Mouse (Mus musculus): Measurements from ENCODE around the gene Fgfr2. TPM values are rescaled to one million over a fixed set of nuclear protein-coding genes. Genes with fewer than 3 reads are reported as not detected.

The Fgfr2 gene
- polyA plus RNA-seq, 1 experiment from 2014 or later, result 47.9 TPM

- H3K27me3 ChIP-seq, result no peaks in the 10 kb centered on the region
- 90% methylated on average over 12 of the region's 12 CpGs for WGBS
- no peak overlapping the region for H3K9ac ChIP-seq
- H3K4me2 ChIP-seq, result no peak overlapping the region
- H3K4me1 ChIP-seq, result no peaks in the 10 kb centered on the region
- no peak overlapping the region for H3K27ac ChIP-seq
- no peak overlapping the region for H3K4me3 ChIP-seq
- no peaks in the 10 kb centered on the region for H3K36me3 ChIP-seq (ENCODE audit: poor library complexity, severe bottlenecking)
- ATAC-seq, result no peak
- H3K9me3 ChIP-seq (replicated peaks), result peaks cover 10% of the 10 kb centered on the region
Observed at GRCm38 (mm10) chr7:131001976-131002726, 2121.0 kb downstream of the Fgfr2 start.

GRCm38 (mm10) chr7:130993907-130994306 is 2129.2 kb downstream of the Fgfr2 start:
- no peak for ATAC-seq
- Histone ChIP-seq H3K27me3 (no peaks in the 10 kb centered on the region), H3K4me3 (no peak overlapping the region)

GRCm38 (mm10) chr7:130991174-130991789 is 2131.9 kb downstream of the Fgfr2 start:
- Histone ChIP-seq H3K27me3 (no peaks in the 10 kb centered on the region), H3K27ac (no peak overlapping the region), H3K9me3 (replicated peaks) (no peaks in the 10 kb centered on the region), H3K9ac (no peak overlapping the region), H3K4me3 (no peak overlapping the region), H3K36me3 (ENCODE audit: poor library complexity, severe bottlenecking) (no peaks in the 10 kb centered on the region), H3K4me2 (no peak overlapping the region), H3K4me1 (0 out of 2 replicates have a peak, but pooled peaks cover 3% of the 10 kb centered on the region)
- WGBS, result 87% methylated on average over 13 of the region's 13 CpGs
- ATAC-seq, result no peak

More at GRCm38 (mm10) chr7:130993907-130994306, 2129.2 kb downstream of the Fgfr2 start:
- Histone ChIP-seq H3K9ac (no peak overlapping the region), H3K4me2 (no peak overlapping the region), H3K27ac (no peak overlapping the region), H3K4me1 (no peaks in the 10 kb centered on the region), H3K36me3 (ENCODE audit: poor library complexity, severe bottlenecking) (no peaks in the 10 kb centered on the region), H3K9me3 (replicated peaks) (no peaks in the 10 kb centered on the region)
- 50% methylated on average over 8 of the region's 8 CpGs for WGBS

- Histone ChIP-seq H3K9ac (no peak overlapping the region), H3K27ac (no peak overlapping the region), H3K4me2 (no peak overlapping the region), H3K27me3 (no peaks in the 10 kb centered on the region), H3K9me3 (replicated peaks) (no peaks in the 10 kb centered on the region), H3K36me3 (ENCODE audit: poor library complexity, severe bottlenecking) (no peaks in the 10 kb centered on the region), H3K4me1 (0 out of 2 replicates have a peak, but pooled peaks cover 3% of the 10 kb centered on the region), H3K4me3 (no peak overlapping the region)
- 50% methylated on average over 3 of the region's 3 CpGs for WGBS
- no peak for ATAC-seq
Observed at GRCm38 (mm10) chr7:130989371-130989770, 2133.8 kb downstream of the Fgfr2 start.

GRCm38 (mm10) chr7:130988146-130988545 is 2135.0 kb downstream of the Fgfr2 start:
- H3K4me3 ChIP-seq, result no peak overlapping the region
- 0 out of 2 replicates have a peak, but pooled peaks cover 3% of the 10 kb centered on the region for H3K4me1 ChIP-seq
- H3K27me3 ChIP-seq, result no peaks in the 10 kb centered on the region
- H3K27ac ChIP-seq, result no peak overlapping the region
- no peaks in the 10 kb centered on the region for H3K36me3 ChIP-seq (ENCODE audit: poor library complexity, severe bottlenecking)
- no peak for ATAC-seq
- 76% methylated on average over 5 of the region's 5 CpGs for WGBS
- H3K9me3 ChIP-seq (replicated peaks), result no peaks in the 10 kb centered on the region
- no peak overlapping the region for H3K4me2 ChIP-seq
- H3K9ac ChIP-seq, result no peak overlapping the region

- no peak for ATAC-seq
- no peak overlapping the region for H3K27ac ChIP-seq
- no peak overlapping the region for H3K9ac ChIP-seq
- no peaks in the 10 kb centered on the region for H3K27me3 ChIP-seq
- 85% methylated on average over 3 of the region's 3 CpGs for WGBS
- H3K4me3 ChIP-seq, result no peak overlapping the region
- no peak overlapping the region for H3K4me2 ChIP-seq
- no peaks in the 10 kb centered on the region for H3K9me3 ChIP-seq (replicated peaks)
- peaks cover 10% of the 10 kb centered on the region; the same call in 1 of the 2 replicates for H3K4me1 ChIP-seq
- no peaks in the 10 kb centered on the region for H3K36me3 ChIP-seq (ENCODE audit: poor library complexity, severe bottlenecking)
Observed at GRCm38 (mm10) chr7:130985716-130986115, 2137.4 kb downstream of the Fgfr2 start.

GRCm38 (mm10) chr7:130985193-130985592 is 2138.0 kb downstream of the Fgfr2 start:
- H3K36me3 ChIP-seq (ENCODE audit: poor library complexity, severe bottlenecking), result no peaks in the 10 kb centered on the region
- 93% methylated on average over 12 of the region's 12 CpGs for WGBS
- no peaks in the 10 kb centered on the region for H3K27me3 ChIP-seq
- no peak overlapping the region for H3K27ac ChIP-seq
- no peak overlapping the region for H3K4me3 ChIP-seq
- H3K4me2 ChIP-seq, result no peak overlapping the region
- H3K9me3 ChIP-seq (replicated peaks), result no peaks in the 10 kb centered on the region
- no peak overlapping the region for H3K9ac ChIP-seq
- ATAC-seq, result no peak
- peaks cover 10% of the 10 kb centered on the region; the same call in 1 of the 2 replicates for H3K4me1 ChIP-seq

GRCm38 (mm10) chr7:130984294-130984693 is 2138.9 kb downstream of the Fgfr2 start:
- no peaks in the 10 kb centered on the region for H3K27me3 ChIP-seq
- H3K27ac ChIP-seq, result no peak overlapping the region
- no peak overlapping the region for H3K4me3 ChIP-seq
- no peak overlapping the region for H3K4me2 ChIP-seq
- 90% methylated on average over 7 of the region's 7 CpGs for WGBS
- H3K9me3 ChIP-seq (replicated peaks), result no peaks in the 10 kb centered on the region
- ATAC-seq, result no peak
- H3K9ac ChIP-seq, result no peak overlapping the region
- peaks cover 12% of the 10 kb centered on the region; the same call in 1 of the 2 replicates for H3K4me1 ChIP-seq
- H3K36me3 ChIP-seq (ENCODE audit: poor library complexity, severe bottlenecking), result no peaks in the 10 kb centered on the region

GRCm38 (mm10) chr7:130982881-130983280 is 2140.3 kb downstream of the Fgfr2 start:
- H3K4me1 ChIP-seq, result peaks cover 23% of the 10 kb centered on the region
- H3K27ac ChIP-seq, result no peak overlapping the region
- H3K27me3 ChIP-seq, result no peaks in the 10 kb centered on the region
- no peak overlapping the region for H3K9ac ChIP-seq
- H3K9me3 ChIP-seq (replicated peaks), result no peaks in the 10 kb centered on the region
- WGBS, result 53% methylated on average over 3 of the region's 3 CpGs
- no peak overlapping the region for H3K4me2 ChIP-seq
- no peak overlapping the region for H3K4me3 ChIP-seq
- ATAC-seq, result no peak
- no peaks in the 10 kb centered on the region for H3K36me3 ChIP-seq (ENCODE audit: poor library complexity, severe bottlenecking)

GRCm38 (mm10) chr7:130982371-130982770 is 2140.8 kb downstream of the Fgfr2 start:
- no peak overlapping the region for H3K4me2 ChIP-seq
- peaks cover 28% of the 10 kb centered on the region for H3K4me1 ChIP-seq
- ATAC-seq, result no peak
- H3K9ac ChIP-seq, result no peak overlapping the region
- no peak overlapping the region for H3K27ac ChIP-seq
- H3K36me3 ChIP-seq (ENCODE audit: poor library complexity, severe bottlenecking), result no peaks in the 10 kb centered on the region
- no peaks in the 10 kb centered on the region for H3K27me3 ChIP-seq
- 32% methylated on average over 4 of the region's 4 CpGs for whole genome bisulfite sequencing
- no peaks in the 10 kb centered on the region for H3K9me3 ChIP-seq (replicated peaks)
- H3K4me3 ChIP-seq, result no peak overlapping the region

GRCm38 (mm10) chr7:130980130-130980529 is 2143.0 kb downstream of the Fgfr2 start:
- Histone ChIP-seq H3K36me3 (ENCODE audit: poor library complexity, severe bottlenecking) (no peaks in the 10 kb centered on the region), H3K4me1 (peaks cover 40% of the 10 kb centered on the region), H3K4me2 (no peak overlapping the region), H3K9ac (no peak overlapping the region), H3K27ac (no peak overlapping the region), H3K9me3 (replicated peaks) (no peaks in the 10 kb centered on the region), H3K4me3 (no peak overlapping the region), H3K27me3 (no peaks in the 10 kb centered on the region)
- ATAC-seq, result no peak
- WGBS, result 92% methylated on average over 5 of the region's 5 CpGs

- H3K4me1 ChIP-seq, result peaks cover 40% of the 10 kb centered on the region
- ATAC-seq, result no peak
- H3K27me3 ChIP-seq, result no peaks in the 10 kb centered on the region
- H3K9me3 ChIP-seq (replicated peaks), result no peaks in the 10 kb centered on the region
- H3K4me3 ChIP-seq, result no peak overlapping the region
- H3K36me3 ChIP-seq (ENCODE audit: poor library complexity, severe bottlenecking), result no peaks in the 10 kb centered on the region
- no peak overlapping the region for H3K27ac ChIP-seq
- H3K4me2 ChIP-seq, result no peak overlapping the region
- WGBS, result 85% methylated on average over 1 of the region's 1 CpGs
- H3K9ac ChIP-seq, result no peak overlapping the region
Observed at GRCm38 (mm10) chr7:130978545-130978944, 2144.6 kb downstream of the Fgfr2 start.

All from forebrain, embryonic 13.5 days (tissue).